Mouse (Mus musculus) liver, postnatal 0 days (tissue): ENCODE data around the gene Sdccag8. TPM values are rescaled to one million over a fixed set of nuclear protein-coding genes. Genes with fewer than 3 reads are reported as not detected.

Experiments
- ATAC-seq: fragments of 200-750 bp; cut with Nextera tagmentation; 2 replicates; pipeline ENCODE4 v1.8.0; 2017; ENCODE audit warnings: mild to moderate bottlenecking, moderate library complexity
- DNase-seq: peaks from one replicate; pipeline ENCODE4 v3.0.0-alpha.2; 2016
- H3K27ac ChIP-seq: fragments of 300-500 bp; sonication (generic); 2 replicates; pipeline ENCODE4 v1.5.1; 2014; ENCODE audit warnings: antibody characterized with exemption, moderate library complexity, mild to moderate bottlenecking, low read depth
- H3K27me3 ChIP-seq: fragments of 300-500 bp; sonication (generic); 2 replicates; pipeline ENCODE4 v1.6.1; 2014; ENCODE audit warnings: low read length, control low read depth, mixed read lengths; ENCODE audit not compliant: insufficient read depth
- H3K36me3 ChIP-seq: fragments of 300-500 bp; sonication (generic); replicated peaks from 2 replicates; pipeline ENCODE4 v1.6.1; 2014; ENCODE audit warnings: mild to moderate bottlenecking, control low read depth, low read length, moderate library complexity, mixed read lengths; ENCODE audit not compliant: insufficient read depth
- H3K4me1 ChIP-seq: fragments of 300-500 bp; sonication (generic); 2 replicates; pipeline ENCODE4 v1.6.1; 2014; ENCODE audit warnings: antibody characterized with exemption, mild to moderate bottlenecking, control low read depth; ENCODE audit not compliant: insufficient read depth
- H3K4me2 ChIP-seq: fragments of 300-500 bp; sonication (generic); 2 replicates; pipeline ENCODE4 v1.6.1; 2014; ENCODE audit warnings: low read depth, mild to moderate bottlenecking, low read length, moderate library complexity, mixed read lengths
- H3K4me3 ChIP-seq: fragments of 300-500 bp; sonication (generic); 2 replicates; pipeline ENCODE4 v1.5.1; 2014; ENCODE audit warnings: low read depth, low read length
- H3K9ac ChIP-seq: fragments of 300-500 bp; sonication (generic); replicated peaks from 2 replicates; pipeline ENCODE4 v1.6.1; 2014; ENCODE audit warnings: mild to moderate bottlenecking, moderate library complexity
- H3K9me3 ChIP-seq: fragments of 300-500 bp; sonication (generic); 2 replicates; pipeline ENCODE4 v1.6.1; 2016; ENCODE audit warnings: mild to moderate bottlenecking, control low read depth, low read length, mixed read lengths
- CTCF ChIP-seq: sonication (generic); IDR thresholded peaks from 2 replicates; pipeline ENCODE4 v1.5.1; 2016; ENCODE audit warnings: antibody characterized with exemption, low read depth
- EP300 ChIP-seq: IDR thresholded peaks from 2 replicates; pipeline ENCODE4 v1.6.1; 2016; ENCODE audit warnings: antibody characterized with exemption, low read depth, mild to moderate bottlenecking
- WGBS: fragments of 180-500 bp; shearing (Covaris S2); extraction: QIAGEN DNeasy Blood & Tissue Kit; methylation state at CpG from one replicate; pipeline ENCODE4 v1.1.7; 2014; ENCODE audit not compliant: insufficient replicate concordance; 5-methylcytosine and 5-hydroxymethylcytosine counted together
- polyA plus RNA-seq: library from polyadenylated mRNA; unstranded; fragments of >200 nt; fragmentation: Nextera tagmentation; extraction: Ambion mirVana; gene quantifications from 2 replicates; pipeline ENCODE4 v1.2.1, GENCODE M21; 2015

The Sdccag8 gene
- polyA plus RNA-seq, 1 experiment from 2014 or later, result 4.5 TPM

DNA sequence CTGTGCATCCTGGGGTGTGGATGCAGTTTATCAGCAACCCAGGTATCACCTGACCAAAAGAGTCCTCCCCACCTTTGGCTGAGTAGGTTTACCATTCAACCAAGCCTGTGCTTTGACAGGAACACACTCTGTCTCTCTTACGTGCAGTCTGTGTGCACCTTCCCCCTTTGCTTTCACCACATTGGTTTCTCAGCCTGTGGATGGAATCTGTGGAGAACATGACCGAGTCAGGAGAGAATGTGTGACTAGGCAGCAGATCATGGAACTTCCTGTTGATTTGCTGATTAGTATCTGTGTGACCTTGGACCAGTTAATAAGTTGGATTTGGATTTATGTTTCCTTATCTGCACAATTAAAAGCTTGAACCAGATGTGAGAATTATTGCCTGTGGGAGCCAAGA, 3.7 kb downstream of the Sdccag8 start:
- no peak for TF ChIP-seq CTCF
- TF ChIP-seq EP300, result no peak
- Histone ChIP-seq H3K4me2 (no peak overlapping the region; the same call in 1 of the 2 replicates), H3K27me3 (no peaks in the 10 kb centered on the region), H3K4me3 (no peak overlapping the region), H3K27ac (peak overlapping the region; percentile 76), H3K4me1 (peaks cover 26% of the 10 kb centered on the region), H3K9me3 (no peaks in the 10 kb centered on the region), H3K9ac (no peak overlapping the region), H3K36me3 (no peaks in the 10 kb centered on the region)
- ATAC-seq (no peak), DNase-seq (no peak)
- WGBS, result 34% methylated on average over 2 of the region's 2 CpGs

- H3K27me3 ChIP-seq, result no peaks in the 10 kb centered on the region
- peak; percentile 53 for DNase-seq
- WGBS, result 37% methylated on average over 6 of the region's 6 CpGs
- H3K4me3 ChIP-seq, result no peak overlapping the region
- H3K9ac ChIP-seq, result no peak overlapping the region
- H3K4me2 ChIP-seq, result peak overlapping the region; percentile 36
- H3K27ac ChIP-seq, result peak overlapping the region; percentile 76
- peak; percentile 8; the same call in 1 of the 2 replicates for ATAC-seq
- H3K36me3 ChIP-seq, result no peaks in the 10 kb centered on the region
- H3K4me1 ChIP-seq, result peaks cover 30% of the 10 kb centered on the region
- no peaks in the 10 kb centered on the region for H3K9me3 ChIP-seq
- TF ChIP-seq CTCF, result no peak
- no peak for TF ChIP-seq EP300
Measured at GRCm38 (mm10) chr1:176818763-176819162, 4.3 kb downstream of the Sdccag8 start.

GRCm38 (mm10) chr1:176821929-176822328, 7.5 kb downstream of the Sdccag8 start:
- TF ChIP-seq EP300, result peak; percentile 87
- TF ChIP-seq CTCF, result no peak
- H3K9me3 ChIP-seq, result no peaks in the 10 kb centered on the region
- no peak overlapping the region for H3K9ac ChIP-seq
- no peak overlapping the region for H3K27ac ChIP-seq
- peaks cover 38% of the 10 kb centered on the region for H3K4me1 ChIP-seq
- ATAC-seq (peak; percentile 27; the same call in 1 of the 2 replicates), DNase-seq (no peak)
- no peaks in the 10 kb centered on the region for H3K27me3 ChIP-seq
- no peak overlapping the region for H3K4me2 ChIP-seq
- no peaks in the 10 kb centered on the region for H3K36me3 ChIP-seq
- H3K4me3 ChIP-seq, result no peak overlapping the region
- WGBS, result 24% methylated on average over 1 of the region's 1 CpGs

DNA sequence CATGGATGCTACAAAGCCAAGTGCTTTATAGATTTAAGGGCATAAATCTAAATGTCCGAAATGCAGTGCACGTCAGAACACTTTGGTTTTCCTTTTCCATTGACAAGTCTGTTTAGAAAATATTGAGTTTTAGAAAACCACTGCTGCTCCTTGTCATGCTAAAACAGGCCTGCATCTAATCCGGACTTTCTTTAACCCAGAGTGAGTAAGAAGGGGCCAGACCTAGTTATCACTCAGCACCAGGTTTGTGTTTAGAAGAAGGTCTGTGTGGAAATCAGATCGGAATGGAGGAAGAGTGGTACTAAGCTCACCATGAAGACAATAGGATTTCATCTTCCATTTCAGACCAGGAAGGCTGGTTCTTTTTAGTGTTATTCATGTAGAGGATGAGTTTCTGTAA, 8.5 kb downstream of the Sdccag8 start:
- Histone ChIP-seq H3K4me2 (no peak overlapping the region), H3K4me1 (peaks cover 41% of the 10 kb centered on the region), H3K9ac (no peak overlapping the region), H3K4me3 (no peak overlapping the region), H3K9me3 (no peaks in the 10 kb centered on the region), H3K27ac (no peak overlapping the region), H3K36me3 (no peaks in the 10 kb centered on the region), H3K27me3 (no peaks in the 10 kb centered on the region)
- no peak for TF ChIP-seq CTCF
- TF ChIP-seq EP300, result peak; percentile 69
- no peak for DNase-seq
- WGBS, result 48% methylated on average over 4 of the region's 4 CpGs
- ATAC-seq, result no peak

GRCm38 (mm10) chr1:176823889-176824288, 9.4 kb downstream of the Sdccag8 start:
- peak; percentile 6; the same call in 1 of the 2 replicates for ATAC-seq

DNA sequence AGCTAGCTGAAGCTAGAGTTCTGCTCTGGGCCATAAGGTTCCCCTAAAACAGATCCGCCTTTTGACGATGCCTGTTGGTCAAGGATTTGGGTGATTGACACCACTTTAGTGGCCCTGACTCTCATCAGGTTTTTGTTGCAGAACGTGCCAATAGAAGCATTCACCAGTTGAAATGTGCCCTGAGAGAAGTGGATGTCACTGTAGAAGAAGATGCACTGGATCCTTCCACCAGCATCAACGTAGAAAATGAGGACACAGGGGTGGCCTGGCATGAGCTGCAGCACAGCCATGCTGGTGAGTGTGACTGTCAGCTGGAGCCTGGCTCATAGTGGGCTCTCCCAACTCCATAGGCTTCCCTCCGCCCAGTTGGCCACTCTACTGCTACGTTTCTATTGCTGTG, 10.2 kb downstream of the Sdccag8 start:
- no peak overlapping the region for H3K4me2 ChIP-seq
- no peak for DNase-seq
- ATAC-seq, result no peak
- no peaks in the 10 kb centered on the region for H3K27me3 ChIP-seq
- H3K9me3 ChIP-seq, result no peaks in the 10 kb centered on the region
- WGBS, result 79% methylated on average over 6 of the region's 6 CpGs
- no peak overlapping the region for H3K27ac ChIP-seq
- H3K4me3 ChIP-seq, result no peak overlapping the region
- H3K4me1 ChIP-seq, result peaks cover 29% of the 10 kb centered on the region
- TF ChIP-seq CTCF, result no peak
- H3K9ac ChIP-seq, result no peak overlapping the region
- H3K36me3 ChIP-seq, result 0 out of 2 replicates have a peak, but pooled peaks cover 6% of the 10 kb centered on the region

More at GRCm38 (mm10) chr1:176823889-176824288, 9.4 kb downstream of the Sdccag8 start:
- H3K36me3 ChIP-seq, result 0 out of 2 replicates have a peak, but pooled peaks cover 3% of the 10 kb centered on the region
- H3K27me3 ChIP-seq, result no peaks in the 10 kb centered on the region
- no peaks in the 10 kb centered on the region for H3K9me3 ChIP-seq
- no peak overlapping the region for H3K9ac ChIP-seq
- H3K4me2 ChIP-seq, result no peak overlapping the region
- no peak overlapping the region for H3K4me3 ChIP-seq
- TF ChIP-seq CTCF (no peak), EP300 (no peak)
- peak overlapping the region; percentile 25; the same call in 1 of the 2 replicates for H3K27ac ChIP-seq
- 49% methylated on average over 8 of the region's 8 CpGs for WGBS
- H3K4me1 ChIP-seq, result peaks cover 33% of the 10 kb centered on the region
- DNase-seq, result no peak

- no peak overlapping the region for H3K4me3 ChIP-seq
- no peak overlapping the region for H3K9ac ChIP-seq
- peaks cover 27% of the 10 kb centered on the region for H3K4me1 ChIP-seq
- no peak overlapping the region for H3K27ac ChIP-seq
- no peak for DNase-seq
- no peak for TF ChIP-seq CTCF
- no peak for TF ChIP-seq EP300
- H3K4me2 ChIP-seq, result no peak overlapping the region
- H3K9me3 ChIP-seq, result no peaks in the 10 kb centered on the region
- H3K36me3 ChIP-seq, result 0 out of 2 replicates have a peak, but pooled peaks cover 6% of the 10 kb centered on the region
- H3K27me3 ChIP-seq, result no peaks in the 10 kb centered on the region
- no peak for ATAC-seq
- WGBS, result 89% methylated on average over 4 of the region's 4 CpGs
Measured at GRCm38 (mm10) chr1:176825084-176825483, 10.6 kb downstream of the Sdccag8 start.
